Mouse (Mus musculus) G1E (cell line): ENCODE measurements at regions not wholly inside any gene's neighbourhood (a gene's known extent, or its start where the extent isn't known, plus 50 kb on each side); places are given as distances from the start of the nearest gene placed in this dataset.

Experiments
- CTCF ChIP-seq: IDR thresholded peaks from 2 replicates; pipeline ENCODE4 v1.5.1; 2012; ENCODE audit warnings: low read depth, low read length, inconsistent platforms, mixed read lengths
- GATA2 ChIP-seq: IDR thresholded peaks from 2 replicates; pipeline ENCODE4 v1.6.1; 2012; ENCODE audit warnings: low read depth, low read length, inconsistent platforms, borderline replicate concordance

DNA sequence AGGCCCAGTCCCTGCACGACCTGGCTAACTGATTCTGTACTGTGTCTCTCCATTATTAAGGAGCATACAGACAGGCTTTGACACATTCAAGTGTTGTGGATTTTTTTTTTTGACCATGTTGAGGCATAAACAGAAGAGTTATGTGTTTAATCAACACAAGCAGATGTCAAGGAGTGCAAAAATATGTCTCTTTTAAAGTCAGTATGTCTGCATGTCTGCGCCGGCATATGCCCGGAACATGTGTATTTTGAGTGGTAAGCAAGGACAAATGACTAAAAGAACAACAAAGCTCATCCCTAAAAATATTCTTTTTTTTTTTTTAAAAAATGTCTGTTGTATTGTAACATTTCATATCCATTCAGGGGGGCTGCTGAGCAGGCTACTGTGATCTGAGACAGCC is 364.4 kb upstream of the Id4 start:
- TF ChIP-seq CTCF (no peak), GATA2 (no peak)
